Mouse (Mus musculus) bone marrow, adult 2 months (tissue): ENCODE measurements at regions not wholly inside any gene's neighbourhood (a gene's known extent, or its start where the extent isn't known, plus 50 kb on each side); places are given as distances from the start of the nearest gene placed in this dataset.

Source experiments
- CTCF ChIP-seq: fragments of 200-500 bp; IDR thresholded peaks from 2 replicates; pipeline ENCODE4 v1.5.1; 2011; ENCODE audit warnings: low read length, control low read depth; ENCODE audit not compliant: control insufficient read depth, insufficient read depth
- POLR2A ChIP-seq: fragments of 200-500 bp; IDR thresholded peaks from 2 replicates; pipeline ENCODE4 v1.6.1; 2011; ENCODE audit warnings: low read depth, mild to moderate bottlenecking, control low read depth, low read length, borderline replicate concordance; ENCODE audit not compliant: control insufficient read depth

DNA sequence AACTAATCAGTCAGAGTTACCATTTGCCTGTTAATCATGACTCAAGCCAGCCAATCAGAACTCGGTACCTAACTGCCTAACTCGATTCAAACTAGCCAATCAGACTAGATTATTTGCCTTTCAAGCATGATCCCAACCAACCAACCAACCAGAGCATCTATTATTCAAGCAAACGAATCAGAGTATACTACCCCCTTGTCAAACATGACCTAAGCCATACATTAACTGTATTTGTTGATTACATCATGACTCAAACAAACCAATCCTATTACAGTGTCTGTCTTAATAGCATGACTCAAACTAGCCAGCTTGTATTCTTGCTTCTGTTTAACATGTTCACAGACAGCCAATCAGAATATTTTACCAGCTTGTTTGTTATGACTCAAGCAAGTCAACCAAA is 79.7 kb upstream of the Dynlt3 start:
- no peak for TF ChIP-seq POLR2A
- TF ChIP-seq CTCF = no peak
